Mouse (Mus musculus): ENCODE measurements around the gene Asgr2.

- TF ChIP-seq CTCF (IDR thresholded peaks at IDR 0.05), result no peak
- no peak for TF ChIP-seq POLR2A (IDR thresholded peaks at IDR 0.05; ENCODE audit: insufficient read depth, low read depth, low read length)
- no peak for TF ChIP-seq EP300 (IDR thresholded peaks at IDR 0.05; ENCODE audit: insufficient read depth, low read depth, low read length)
These were observed 38.4 kb upstream of the Asgr2 start, which contains the start of gene Asgr1 for GRCm38 (mm10) chr11:70053898-70054570.

Data from heart, adult 2 months (tissue).